Mouse (Mus musculus): ENCODE data around the gene Immp2l.

The Immp2l gene

DNA sequence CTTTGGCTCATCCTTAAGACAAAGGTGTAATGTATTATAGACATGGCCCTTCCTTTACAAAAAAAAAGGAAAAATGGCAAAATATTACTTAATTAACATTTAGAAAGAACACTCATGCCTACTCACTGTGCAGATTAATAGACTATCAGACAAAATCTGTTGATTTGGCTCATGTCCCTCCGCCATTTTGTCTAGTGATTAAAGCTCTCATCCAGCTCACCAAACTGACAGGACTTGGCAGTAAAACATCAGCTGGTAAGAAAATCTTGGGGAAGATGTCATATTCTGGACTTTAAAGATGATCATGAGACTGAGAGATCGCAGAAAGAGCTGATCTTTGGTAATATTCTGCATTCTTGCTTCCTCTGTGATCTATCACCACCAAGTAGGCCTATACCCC lies 293.5 kb downstream of the Immp2l start:
- no peak for DNase-seq

DNA sequence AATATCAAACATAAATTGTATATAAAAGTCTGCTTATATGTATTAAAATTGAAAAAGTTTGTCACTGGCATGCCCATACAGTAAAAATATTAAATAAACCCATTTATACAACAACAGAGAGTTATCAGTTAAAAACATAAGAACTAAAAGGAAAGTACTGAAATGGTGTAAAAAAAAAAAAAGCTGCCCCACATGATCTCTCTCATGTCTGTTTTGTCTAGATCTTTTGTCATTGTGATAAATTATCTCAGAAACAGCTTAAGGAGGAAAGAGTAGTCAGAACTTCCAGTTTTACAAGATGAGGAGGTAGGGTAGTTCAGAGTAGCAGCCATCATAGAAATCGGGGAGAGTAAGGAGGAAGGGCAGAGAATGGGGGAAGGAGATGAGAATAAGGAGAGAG lies 298.1 kb downstream of the Immp2l start:
- no peak for DNase-seq

DNA sequence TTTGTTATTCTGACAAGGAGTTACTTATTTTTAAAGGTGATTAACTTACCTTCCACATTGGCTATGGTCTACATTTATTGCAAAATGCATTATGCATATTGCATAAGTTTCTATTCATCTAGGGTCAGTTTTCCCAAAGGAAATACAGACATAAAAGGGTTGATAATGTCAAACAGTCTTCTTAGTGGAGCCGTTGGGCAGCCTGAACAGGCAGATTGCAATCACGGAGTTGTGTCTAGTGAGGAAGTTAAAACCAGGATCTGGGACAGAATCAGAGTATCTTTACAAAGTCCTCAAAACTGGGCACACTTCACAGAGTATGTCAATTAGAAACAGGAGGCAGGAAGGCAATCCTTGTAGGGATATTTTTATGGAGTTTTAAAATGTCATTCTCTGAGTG lies 300.5 kb downstream of the Immp2l start:
- DNase-seq, result no peak

DNA sequence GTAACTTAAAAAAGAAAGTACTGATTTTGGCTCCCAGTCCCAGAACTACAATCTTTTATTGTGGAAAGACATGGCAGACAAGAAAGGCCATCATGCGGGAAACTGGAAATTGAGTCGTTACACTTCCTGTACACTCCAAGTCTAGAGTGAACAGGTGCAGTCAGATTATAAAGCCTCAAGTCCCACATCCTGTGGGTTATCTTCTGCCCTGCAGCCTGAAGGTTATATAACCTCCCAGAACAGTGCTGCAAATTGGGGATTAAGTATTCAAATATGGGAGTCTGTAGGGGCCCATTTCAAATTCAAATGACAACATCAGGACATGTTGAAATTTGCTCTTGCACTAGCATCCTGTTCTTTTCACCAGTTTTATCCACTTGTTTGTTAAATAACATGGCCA lies 301.9 kb downstream of the Immp2l start:
- DNase-seq, result no peak

DNA sequence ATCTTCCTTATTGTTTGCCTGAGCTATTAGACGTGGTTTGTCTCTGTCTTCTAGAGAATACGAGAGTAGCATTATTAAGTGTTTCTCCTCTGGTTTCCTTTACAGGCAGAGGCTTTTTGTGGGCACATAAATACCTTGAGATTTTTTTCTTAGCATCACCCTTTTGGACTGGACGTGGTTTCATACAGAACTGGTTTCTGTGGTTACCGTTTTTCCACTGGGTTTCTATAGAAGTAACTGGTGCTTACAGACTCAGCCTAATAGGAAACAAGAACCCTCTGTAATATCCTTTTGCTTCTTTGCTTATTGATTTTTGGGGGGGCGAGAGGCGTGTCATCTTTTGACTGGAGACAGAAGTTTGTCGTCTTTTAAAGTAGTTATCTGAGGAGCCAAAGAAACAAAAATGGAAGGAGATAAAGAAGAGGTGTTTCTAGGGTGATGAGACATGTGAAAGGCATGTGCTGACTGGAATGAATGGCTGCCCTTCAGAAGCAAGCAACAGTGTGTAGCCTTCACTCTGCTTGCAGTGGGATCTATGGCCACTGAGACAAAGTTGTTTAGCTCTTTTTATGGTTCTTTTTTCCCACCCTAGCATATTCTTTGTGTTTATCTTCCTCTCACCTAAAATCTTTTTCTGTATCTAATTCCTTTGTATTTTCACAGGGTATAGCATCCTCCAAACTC lies 307.2 kb downstream of the Immp2l start:
- DNase-seq, result no peak

DNA sequence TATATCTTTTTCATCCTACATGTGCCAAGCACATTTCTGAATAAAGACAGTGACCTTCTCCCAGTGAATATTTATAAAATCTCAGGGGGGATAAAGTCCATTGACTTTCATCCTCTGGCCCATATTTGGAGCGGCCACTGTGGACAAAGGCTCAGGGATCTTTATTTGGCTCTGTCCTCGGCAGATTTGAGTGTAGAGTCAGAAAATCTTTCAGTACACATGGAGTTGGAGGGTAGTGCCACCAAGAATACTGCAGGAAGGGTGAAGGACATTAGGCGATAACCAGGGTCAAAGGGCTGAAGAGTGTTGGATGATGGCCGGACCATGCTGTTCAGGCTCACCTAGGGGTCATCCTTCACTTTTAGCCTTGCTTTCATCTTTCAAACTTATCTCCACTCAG lies 321.7 kb downstream of the Immp2l start:
- no peak for DNase-seq

DNA sequence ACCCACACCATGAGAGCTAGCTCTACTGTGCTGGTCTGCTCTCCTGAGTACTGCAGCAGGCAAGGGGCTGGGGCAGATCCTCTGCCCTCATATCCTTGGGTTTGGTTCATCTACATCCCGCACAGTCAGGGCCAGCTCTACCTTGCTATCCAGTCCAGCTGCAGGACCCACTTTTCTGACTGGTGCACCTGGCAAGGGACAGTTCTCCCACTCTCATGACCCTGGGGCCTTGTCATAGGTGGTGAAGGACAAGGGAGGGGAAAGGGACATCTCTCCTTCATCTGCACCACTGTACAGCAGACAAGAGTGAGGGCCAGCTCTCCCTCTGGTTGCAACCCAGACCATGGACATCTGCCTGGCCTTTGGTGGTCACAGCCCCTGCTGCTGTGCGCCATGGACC lies 323.6 kb downstream of the Immp2l start:
- no peak for DNase-seq

DNA sequence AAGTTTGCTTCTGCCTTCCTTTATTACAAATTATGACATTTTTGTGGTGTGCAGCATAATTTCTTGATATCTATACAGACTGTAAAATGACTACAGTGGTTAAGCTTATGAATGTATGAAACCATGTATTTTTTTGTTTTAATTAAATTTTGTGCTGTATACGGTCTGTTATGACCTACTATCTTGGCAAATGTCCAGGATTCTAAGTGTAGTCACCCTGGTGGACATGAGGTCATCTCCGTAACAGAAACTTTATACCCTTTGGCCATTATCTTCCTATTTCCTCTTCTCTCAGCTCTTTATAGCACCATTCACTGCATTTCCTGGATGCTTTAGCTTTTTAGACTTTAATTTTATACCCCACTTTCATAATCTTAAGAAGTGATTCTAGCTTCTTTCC lies 325.5 kb downstream of the Immp2l start:
- no peak for DNase-seq

DNA sequence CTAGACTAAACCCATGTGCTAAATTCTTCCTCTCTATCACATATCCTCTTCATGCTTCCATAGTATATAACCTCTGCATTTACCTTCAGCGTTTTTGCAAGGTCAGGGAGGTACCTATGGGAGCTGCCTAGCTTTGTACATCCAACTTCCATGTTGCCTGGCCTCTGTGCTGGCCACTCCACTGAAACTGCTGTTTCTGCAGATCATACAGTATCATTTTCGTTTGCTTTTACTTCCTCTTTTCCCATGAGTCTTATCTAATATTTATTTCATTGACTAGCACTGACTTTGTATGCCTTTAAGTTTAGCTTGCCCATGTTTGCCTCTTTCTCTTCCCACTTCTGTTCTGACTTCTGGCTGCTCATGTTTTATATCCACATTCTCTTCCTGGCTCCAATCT lies 325.9 kb downstream of the Immp2l start:
- no peak for DNase-seq

DNA sequence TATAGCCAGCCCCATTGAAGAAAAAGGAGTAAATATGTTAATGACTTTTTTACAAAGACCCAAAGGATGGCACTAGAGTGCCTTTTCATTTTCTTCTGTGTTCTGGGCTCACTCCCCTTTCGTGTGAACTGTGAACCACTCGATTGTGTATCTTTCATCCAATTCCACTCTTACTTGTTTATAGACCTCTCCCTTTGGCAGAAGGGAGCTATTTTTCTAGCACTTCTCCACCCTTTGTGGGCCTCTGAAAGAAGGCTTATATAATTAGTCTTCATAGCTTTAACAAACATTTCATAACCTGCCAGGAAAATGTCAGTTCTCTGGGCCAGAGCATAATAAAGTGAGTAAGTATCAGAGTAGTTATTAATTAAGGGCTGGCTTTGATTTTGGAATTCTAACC lies 327.4 kb downstream of the Immp2l start:
- DNase-seq, result no peak

DNA sequence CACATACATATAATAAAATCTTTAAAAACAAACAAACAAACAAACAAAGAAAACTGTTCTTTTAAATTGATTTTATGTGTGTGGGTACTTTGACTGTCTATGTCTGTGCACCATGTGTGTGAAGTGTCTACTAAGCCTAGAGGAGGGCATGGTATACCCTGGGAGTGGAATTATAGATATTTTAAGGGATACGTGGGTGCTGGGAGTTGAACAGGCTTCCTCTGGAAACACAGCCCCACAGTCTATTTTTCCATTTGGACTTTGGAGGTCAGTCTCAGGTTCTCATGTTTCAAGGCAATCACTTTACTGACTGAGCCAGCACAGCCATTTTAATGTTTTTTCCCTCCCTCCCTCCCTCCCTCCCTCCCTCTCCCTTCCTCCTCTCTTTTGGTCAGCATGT lies 331.0 kb downstream of the Immp2l start:
- no peak for DNase-seq

DNA sequence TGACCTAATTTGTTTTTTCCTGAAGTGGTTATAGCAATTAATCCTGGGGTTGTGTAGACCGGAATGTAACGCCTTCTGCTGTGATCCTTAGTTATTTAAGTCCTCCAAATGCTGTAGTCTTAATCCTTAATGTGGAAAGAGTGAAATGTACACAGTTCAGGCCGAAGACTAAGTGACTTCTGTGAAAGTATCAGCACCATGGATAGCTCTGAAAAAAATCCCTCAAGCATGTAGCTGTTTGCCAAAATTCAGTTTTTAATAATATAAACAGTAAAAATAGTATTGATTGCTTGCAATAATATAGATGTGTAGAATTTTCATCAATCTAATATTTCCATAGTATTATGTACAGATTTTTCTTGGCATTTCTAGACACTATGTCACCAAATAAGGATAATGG lies 332.1 kb downstream of the Immp2l start:
- no peak for DNase-seq

DNA sequence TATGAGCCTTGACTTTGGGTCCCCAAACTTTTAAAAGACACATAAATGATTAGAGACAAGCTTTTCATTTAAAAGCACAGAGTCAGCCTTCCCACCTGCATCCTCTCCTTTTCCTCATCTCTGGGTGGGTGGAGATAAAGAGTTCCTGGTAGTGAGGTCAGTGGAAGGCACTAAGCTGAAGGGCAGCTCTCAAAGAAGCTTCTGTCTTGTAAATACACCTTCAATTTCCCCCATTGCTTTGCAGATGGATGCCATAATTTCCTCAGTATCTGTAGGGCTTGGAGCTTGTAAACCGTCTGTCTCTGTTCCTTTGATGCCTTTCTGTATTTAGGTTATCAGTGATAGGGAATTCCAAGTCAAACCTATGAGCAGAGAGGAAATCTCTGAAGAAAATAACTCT lies 362.8 kb downstream of the Immp2l start:
- DNase-seq, result no peak

DNA sequence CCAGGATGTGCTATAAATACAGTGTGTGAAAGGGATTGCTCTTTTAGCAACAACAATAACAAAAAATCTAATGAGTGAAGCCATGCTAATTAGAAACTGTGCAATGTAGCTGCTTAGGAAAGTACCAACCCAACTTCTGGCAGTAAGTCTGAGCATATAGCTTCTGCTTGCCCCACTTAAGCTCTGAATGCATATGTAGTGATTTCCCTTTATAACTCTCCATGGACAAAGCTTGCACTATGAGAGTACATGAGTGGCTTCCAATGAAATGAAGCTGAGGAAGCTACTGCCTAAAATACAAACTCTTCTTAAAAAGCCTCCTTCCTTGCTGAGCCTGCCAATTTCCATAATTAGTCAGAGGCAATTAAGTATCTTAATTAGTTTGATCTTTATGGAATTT lies 370.3 kb downstream of the Immp2l start:
- DNase-seq, result no peak

DNA sequence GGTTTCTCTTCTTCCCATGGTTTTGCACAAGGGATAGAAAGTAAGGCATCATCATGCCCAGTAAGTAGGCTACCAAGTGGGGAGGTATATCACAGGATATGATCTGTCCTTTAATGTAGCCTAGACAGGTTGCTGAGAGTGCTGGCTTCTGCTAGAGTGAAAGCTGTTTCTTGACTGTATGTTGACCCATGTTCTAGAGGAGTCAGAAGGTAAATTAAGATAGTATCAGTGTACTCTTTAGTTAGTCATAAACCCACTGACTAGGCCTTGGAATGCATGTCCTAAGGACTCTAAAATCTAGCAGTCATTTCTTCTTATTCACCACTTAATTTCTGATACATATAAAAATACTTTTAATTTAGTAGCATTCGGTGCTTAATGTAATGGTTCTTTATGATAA lies 377.2 kb downstream of the Immp2l start:
- DNase-seq, result no peak

DNA sequence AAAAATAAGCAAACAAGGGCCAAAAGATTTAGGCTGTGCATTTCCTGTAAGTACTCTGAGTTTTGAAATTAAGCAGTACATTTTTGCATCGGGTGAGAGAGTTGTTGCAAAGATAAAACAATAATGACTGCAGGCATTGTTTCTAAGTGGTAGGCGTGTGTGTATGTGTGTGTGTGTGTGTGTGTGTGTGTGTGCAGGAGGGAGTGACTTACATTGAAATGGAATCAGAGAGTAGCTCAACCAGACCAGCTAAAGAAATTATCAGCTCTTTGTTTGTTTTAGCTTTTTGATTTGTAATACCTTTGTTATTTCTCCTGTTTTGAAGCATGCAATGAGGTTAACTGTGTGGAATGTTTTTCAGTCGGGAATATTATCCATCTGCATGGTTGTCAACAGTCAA lies 378.0 kb downstream of the Immp2l start:
- no peak for DNase-seq

DNA sequence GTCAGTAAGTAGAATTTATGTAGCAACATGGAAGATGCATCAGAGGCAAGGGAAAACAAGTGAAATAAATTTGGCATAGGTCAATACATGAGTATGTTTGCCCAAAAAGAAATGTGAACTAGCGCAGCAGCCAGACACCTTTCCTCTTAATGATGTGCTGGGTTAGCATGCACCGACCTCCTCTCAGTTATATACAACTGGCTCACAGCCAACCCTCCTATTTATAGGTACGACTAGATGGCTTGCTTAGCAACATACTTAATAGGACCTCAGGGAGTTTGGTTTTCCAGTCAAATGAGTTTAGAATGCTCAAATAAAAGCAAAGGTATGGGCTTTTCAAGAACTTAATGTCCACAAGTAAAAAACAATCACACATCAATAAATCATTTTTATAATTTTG lies 385.5 kb downstream of the Immp2l start:
- no peak for DNase-seq

DNA sequence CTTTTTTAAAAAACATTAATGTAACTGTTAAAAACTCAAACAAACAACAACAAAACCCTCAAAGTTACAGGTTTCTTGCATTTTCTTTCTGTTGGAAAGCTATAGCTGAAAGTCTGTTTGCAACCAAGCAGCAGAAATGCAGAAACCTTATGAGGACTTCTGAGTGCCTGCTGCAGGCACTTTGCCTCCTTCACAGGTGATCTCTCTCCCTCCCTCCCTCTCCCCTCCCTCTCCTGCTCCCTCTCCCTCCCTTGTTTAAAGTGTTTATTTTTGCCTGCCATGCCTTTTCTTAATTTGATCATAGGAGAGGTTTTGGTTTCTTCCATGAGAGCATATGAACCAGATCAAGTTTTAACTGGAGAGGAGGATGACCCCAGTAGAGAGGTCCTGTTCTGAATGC lies 392.7 kb downstream of the Immp2l start:
- DNase-seq, result no peak

DNA sequence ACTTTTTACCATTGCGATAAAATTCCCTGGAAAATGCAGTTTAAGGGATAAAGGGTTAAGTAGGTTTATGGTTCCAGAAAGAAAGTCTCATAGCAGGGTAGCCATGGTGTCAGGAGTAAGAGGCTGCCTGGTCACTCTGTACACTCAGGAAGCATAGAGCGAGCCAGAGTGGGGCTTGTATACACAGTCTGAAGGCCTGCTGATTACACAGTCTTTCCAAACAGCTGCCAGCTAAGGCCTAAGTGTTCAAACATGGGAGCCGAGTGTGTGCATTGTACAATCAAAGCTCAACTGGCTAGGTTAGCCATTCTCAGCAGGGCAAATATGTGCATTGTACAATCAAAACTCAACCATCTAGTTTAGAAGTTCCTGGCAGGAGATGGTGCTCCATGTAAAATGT lies 393.2 kb downstream of the Immp2l start:
- no peak for DNase-seq

DNA sequence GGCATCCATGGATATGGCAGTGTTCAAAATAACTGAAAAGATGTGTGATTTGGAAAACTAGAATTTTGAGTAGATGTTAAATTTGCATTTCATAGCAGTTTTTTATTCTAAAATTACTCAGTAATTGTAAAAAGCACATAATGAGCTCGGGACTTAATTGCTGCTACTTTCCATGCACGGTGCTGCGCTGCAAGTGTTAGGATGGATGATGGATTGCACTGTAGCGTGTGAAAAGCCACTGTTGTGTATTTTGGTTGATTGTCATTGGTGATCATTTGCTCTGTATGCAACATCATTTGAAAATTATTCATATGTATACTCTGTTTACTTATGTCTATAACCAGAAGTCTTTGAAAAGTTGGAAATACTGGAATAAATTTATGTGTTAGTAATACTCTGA lies 394.1 kb downstream of the Immp2l start:
- no peak for DNase-seq

DNA sequence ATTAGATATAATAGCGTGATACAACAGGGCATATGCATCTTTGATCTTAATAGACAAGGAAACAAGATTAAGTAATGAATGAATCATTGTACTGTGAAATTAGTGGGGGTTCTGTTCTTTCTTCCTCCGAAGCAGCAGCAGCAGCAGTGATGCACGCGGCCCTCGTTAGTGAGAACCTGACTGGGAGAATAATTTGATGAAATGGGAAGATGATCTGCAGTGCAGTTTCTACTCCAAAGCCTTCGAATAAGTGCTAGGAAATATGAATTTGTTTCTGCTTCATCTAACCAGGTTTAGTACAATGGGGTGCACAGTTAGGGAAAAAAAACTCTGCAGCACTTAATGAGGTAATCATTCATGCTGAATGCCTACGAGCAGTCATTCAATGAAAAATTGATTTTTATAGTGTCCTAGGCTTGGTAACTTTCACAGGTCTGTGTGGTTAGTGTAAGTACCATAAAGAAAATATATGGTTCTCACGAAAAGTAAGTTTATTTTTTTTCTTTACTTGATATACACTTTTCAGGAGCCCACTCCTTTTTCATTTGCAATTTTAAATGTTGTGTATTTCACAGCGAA lies 401.3 kb downstream of the Immp2l start:
- DNase-seq, result no peak

DNA sequence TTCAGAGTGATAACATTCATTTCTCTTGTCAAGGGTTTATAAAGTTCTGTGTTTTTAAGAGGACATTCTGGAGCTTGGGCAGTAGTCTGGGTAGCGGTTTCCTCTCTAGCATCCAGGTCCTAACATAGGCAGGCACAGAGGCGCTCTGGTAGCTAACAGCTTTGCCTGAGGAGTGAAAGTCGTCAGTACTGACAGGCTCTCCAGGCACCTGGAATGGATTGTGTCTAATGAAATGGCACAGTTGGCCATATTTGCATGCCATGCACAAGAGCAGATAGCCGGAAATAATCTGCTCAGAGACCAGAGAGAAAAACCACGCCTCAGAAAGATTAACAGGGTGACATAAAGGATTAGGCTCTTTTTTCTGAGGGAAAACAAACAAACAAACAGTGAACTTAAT lies 403.6 kb downstream of the Immp2l start:
- no peak for DNase-seq

DNA sequence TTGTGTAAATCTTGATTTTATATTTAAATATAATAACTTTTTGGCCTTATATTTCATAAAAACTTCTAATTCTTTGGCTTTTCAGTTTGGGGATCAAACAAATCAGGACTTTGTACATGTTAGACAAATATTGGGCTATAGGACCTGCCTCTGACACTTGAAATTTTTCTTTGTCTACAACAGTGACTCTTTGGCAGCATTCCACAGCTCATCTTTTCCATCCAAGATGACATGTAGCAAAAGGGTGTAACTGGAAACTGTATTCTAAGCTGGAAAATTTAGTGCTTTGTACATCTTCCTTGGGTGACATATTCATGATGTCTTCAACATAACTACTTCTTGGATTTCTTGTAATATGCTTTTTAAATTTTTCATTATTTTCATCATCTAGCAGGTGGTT lies 404.9 kb downstream of the Immp2l start:
- no peak for DNase-seq

DNA sequence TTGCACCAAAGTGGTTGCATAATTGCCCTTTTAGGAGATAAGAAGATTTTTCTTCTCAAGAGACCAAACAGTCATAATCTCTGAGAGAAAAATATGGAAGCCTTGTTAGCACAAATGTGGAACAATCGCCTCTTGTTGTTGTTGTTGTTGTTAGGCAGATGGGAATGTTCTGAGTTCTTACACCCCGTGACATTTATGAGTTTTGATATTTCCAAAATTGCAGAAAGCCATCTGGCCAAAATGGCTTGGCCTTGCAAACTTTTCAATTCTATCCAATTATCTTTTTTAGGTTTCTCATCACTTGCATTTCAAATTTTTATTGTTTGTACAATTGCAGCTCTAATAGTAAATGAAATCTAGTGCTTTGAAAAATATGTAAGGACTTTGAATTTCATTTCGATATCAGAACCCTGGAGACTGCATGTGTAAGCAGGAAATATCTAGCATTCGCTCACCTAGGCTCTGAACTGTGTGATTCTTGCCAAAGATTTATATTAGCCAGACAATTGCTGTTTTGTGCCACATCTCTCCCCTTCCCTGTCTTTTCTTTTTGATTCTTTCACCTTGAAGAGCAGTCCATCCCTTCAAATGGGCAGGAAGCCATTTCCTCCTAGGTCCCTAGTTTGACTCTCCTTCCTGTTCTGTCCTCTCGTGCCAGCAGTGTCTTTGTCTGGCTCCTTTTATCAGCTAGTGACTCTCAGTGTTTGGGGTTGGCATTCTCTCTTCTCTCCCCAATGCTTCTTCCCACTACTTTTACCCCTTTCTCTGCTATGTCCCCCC lies 412.5 kb downstream of the Immp2l start:
- no peak for DNase-seq

DNA sequence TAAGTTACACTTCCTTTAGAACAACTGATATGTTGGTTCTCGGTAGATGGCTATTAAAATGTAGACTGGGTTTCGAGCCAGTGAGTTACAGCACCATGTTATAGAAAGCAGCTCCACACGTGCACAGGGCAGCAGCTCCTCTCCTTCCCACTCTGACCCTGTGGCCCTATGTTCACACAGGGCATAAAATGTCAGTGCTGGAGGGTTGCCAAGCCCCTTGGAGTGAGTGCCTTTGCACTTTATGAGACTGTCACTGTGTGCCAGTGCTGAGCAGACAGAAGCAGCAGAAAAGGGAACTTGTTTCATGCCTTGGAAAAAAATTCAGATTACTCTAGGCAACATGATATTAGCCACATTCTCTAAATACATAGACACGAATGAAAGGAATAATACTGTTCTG lies 414.6 kb downstream of the Immp2l start:
- no peak for DNase-seq

Measured in right cerebral cortex, postnatal 4 days (tissue).